Mouse (Mus musculus): ENCODE data around the gene Sertad2. TPM values are rescaled to one million over a fixed set of nuclear protein-coding genes. Genes with fewer than 3 reads are reported as not detected.

Gene Sertad2
- polyA plus RNA-seq, 1 experiment, result 36.4 TPM

DNA sequence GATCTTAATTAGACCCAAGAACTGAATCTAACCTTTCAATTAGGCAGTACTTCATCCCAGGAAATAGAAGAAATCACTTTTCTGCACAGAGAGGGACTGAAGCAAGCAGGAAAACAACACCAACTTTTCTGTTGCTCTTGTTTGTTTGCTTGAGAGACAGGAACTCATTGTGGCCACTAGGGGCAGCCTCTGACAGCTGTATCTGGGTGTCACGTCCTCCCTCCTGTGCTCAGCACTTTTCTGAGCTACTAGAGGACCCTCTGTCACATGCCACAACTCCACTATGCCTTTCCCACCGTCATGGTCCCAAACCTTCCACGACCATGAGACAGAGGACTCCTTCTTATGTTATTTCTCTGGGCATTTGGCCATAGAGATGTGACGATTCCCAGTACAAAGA is 118.6 kb downstream of the Sertad2 start:
- Histone ChIP-seq H3K4me3 (ENCODE audit: insufficient read depth, low read length) (no peak overlapping the region), H3K27ac (ENCODE audit: insufficient read depth, low read length) (no peak overlapping the region), H3K4me1 (ENCODE audit: control insufficient read depth, insufficient read depth, low read length) (no peaks in the 10 kb centered on the region)
- TF ChIP-seq CTCF (IDR thresholded peaks at IDR 0.05; ENCODE audit: borderline replicate concordance, insufficient read depth, low read length) (peak; percentile 36; the same call in 1 of the 2 replicates), POLR2A (IDR thresholded peaks at IDR 0.05; ENCODE audit: low read depth, low read length) (no peak)

DNA sequence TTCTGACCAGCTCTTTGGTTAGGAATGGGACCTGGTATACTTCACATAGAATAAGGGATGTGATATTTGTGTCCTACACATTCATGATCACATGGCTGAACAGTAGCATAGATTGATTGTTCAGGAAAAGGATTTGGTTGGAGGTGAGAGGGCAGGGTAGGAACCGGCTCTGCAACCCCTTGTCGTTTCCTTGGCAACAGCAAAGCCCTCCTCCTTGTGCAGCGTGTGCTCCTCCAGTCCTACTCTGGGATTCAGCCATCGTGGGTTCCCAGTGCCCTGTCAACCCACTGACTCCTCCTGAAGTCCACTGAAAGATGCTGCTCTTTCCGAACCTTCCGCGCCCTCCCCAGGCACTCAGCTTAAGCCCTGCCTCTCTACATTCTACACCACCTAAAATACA is 119.8 kb downstream of the Sertad2 start:
- TF ChIP-seq CTCF (IDR thresholded peaks at IDR 0.05; ENCODE audit: borderline replicate concordance, insufficient read depth, low read length) (no peak), POLR2A (IDR thresholded peaks at IDR 0.05; ENCODE audit: low read depth, low read length) (no peak)
- Histone ChIP-seq H3K27ac (ENCODE audit: insufficient read depth, low read length) (no peak overlapping the region), H3K4me1 (ENCODE audit: control insufficient read depth, insufficient read depth, low read length) (no peaks in the 10 kb centered on the region), H3K4me3 (ENCODE audit: insufficient read depth, low read length) (no peak overlapping the region)

DNA sequence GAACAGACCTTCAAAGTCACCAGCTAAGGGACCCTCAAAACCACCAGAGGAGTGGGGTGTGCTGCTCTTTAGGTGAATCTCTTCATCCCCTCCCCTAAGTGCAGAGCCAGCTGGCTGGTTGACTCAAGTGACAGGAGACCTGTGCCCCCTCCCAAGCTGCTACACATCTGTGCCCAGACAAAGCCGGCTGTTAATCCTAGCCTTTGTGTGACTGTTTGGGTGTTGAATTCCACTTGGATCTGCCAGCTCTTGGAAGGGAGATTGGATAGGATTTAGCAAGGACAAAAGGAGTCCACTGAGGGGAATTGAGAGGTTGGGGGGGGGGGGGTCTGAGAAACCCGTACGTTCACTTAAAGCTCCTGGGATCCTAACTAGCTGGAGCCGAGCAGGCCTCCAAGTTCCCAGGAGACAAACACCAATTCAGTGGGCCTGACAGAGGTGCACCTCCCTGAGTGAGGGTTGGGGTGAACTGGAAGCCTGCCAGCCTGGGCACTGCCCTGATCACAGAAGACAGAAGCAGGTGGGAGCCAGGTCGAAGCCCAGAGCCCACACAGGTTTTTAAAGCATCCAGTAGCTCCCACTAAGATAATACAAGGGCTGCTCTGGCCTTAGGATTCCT is 120.6 kb downstream of the Sertad2 start:
- Histone ChIP-seq H3K4me3 (ENCODE audit: insufficient read depth, low read length) (no peak overlapping the region), H3K27ac (ENCODE audit: insufficient read depth, low read length) (no peak overlapping the region), H3K4me1 (ENCODE audit: control insufficient read depth, insufficient read depth, low read length) (no peaks in the 10 kb centered on the region)
- TF ChIP-seq POLR2A (IDR thresholded peaks at IDR 0.05; ENCODE audit: low read depth, low read length) (no peak), CTCF (IDR thresholded peaks at IDR 0.05; ENCODE audit: borderline replicate concordance, insufficient read depth, low read length) (no peak)

DNA sequence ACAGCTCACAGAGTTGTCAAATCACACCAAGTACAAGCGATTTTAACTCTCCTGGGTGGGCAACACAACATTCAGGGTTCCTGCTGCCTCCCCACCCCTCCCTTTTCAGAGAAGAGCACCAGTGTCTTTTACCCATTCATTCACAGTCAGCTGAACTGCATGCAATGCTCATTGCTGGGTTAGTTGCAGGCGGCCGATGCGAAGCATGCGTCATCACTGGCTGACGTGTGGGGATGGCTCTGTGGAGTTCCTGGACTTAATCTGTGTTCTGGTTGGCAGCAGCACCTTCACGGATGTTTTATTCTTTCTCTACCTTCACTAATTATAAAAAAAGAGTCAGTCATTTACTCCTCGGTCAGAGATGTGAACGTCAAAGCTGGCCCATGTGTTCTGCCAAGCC is 121.8 kb downstream of the Sertad2 start:
- Histone ChIP-seq H3K27ac (ENCODE audit: insufficient read depth, low read length) (no peak overlapping the region), H3K4me1 (ENCODE audit: control insufficient read depth, insufficient read depth, low read length) (no peaks in the 10 kb centered on the region), H3K4me3 (ENCODE audit: insufficient read depth, low read length) (no peak overlapping the region)
- TF ChIP-seq POLR2A (IDR thresholded peaks at IDR 0.05; ENCODE audit: low read depth, low read length), result no peak
- TF ChIP-seq CTCF (IDR thresholded peaks at IDR 0.05; ENCODE audit: borderline replicate concordance, insufficient read depth, low read length), result no peak

DNA sequence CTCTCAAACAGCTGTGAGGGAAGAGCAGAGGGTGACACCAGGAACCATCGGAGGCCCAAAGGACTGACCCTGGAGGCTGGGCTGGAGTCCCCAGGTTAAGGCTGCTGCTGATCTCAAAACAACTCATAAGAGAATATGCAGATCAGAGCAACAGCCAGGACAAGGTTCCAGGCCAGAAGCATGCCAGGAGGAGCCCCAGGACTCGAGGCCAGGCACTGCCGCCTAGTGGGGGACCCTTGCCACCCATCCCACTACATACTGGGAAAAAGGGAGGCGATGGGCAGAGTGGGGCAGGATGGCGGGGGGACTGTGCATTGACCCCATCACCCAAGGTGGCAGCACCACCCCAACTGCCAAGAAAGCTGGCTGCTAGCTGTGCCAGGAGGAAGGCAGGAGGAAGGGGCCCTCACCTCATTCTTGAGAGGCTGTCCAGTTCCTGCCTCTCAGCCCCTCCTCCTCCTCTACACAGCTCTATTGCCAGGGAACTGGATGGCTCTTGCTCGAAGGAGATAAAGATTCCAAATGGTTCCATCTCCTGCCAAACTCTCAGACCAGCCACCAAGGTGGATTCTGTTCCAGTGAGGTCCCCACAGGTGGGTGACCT is 128.8 kb downstream of the Sertad2 start:
- Histone ChIP-seq H3K4me1 (ENCODE audit: control insufficient read depth, insufficient read depth, low read length) (no peaks in the 10 kb centered on the region), H3K27ac (ENCODE audit: insufficient read depth, low read length) (no peak overlapping the region), H3K4me3 (ENCODE audit: insufficient read depth, low read length) (no peak overlapping the region)
- TF ChIP-seq POLR2A (IDR thresholded peaks at IDR 0.05; ENCODE audit: low read depth, low read length) (no peak), CTCF (IDR thresholded peaks at IDR 0.05; ENCODE audit: borderline replicate concordance, insufficient read depth, low read length) (0 out of 2 replicates have a peak, but pooled peaks have one; percentile 27)

DNA sequence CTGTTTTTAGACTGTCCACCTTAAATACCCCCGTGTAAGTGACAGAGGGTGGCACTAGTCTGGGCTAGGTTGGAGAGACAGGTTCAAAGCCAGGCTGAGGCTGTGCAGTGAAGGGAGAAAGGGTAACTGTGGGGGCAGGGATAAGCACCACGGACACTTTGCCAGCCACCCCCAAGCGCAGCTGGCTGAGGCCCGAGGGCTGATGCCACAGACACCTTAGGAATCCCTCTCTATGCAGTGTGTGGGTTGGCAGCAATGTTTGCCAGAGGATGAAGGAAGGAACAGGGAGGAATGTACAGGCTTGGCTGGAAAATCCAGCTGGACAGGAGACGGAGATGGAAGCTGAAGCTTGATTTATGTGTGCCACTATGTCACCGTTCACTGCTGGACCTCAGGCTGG is 129.5 kb downstream of the Sertad2 start:
- H3K4me3 ChIP-seq (ENCODE audit: insufficient read depth, low read length), result no peak overlapping the region
- H3K27ac ChIP-seq (ENCODE audit: insufficient read depth, low read length), result no peak overlapping the region
- H3K4me1 ChIP-seq (ENCODE audit: control insufficient read depth, insufficient read depth, low read length), result no peaks in the 10 kb centered on the region
- TF ChIP-seq CTCF (IDR thresholded peaks at IDR 0.05; ENCODE audit: borderline replicate concordance, insufficient read depth, low read length) (no peak), POLR2A (IDR thresholded peaks at IDR 0.05; ENCODE audit: low read depth, low read length) (no peak)

DNA sequence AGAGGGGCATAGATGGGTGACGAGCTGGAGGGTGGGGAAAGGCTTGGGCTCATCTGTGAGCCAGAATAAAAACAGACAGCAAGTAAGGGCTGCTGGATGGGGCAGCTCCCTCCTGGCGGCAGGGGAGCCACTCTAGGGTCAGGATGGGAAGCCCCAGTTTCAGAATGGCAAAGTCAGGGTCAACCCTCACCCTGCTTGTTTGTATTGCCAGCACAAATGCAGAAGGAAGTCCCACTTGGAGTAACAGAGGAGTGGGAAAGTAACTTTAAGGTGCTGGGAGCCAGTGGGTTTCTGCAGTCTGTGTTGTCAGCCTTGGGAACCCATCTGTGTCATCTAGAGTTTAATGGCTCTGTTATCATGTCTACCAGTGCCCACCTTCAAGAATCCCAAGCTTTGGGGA is 136.3 kb downstream of the Sertad2 start:
- TF ChIP-seq POLR2A (IDR thresholded peaks at IDR 0.05; ENCODE audit: low read depth, low read length) (no peak), CTCF (IDR thresholded peaks at IDR 0.05; ENCODE audit: borderline replicate concordance, insufficient read depth, low read length) (no peak)
- Histone ChIP-seq H3K4me1 (ENCODE audit: control insufficient read depth, insufficient read depth, low read length) (no peaks in the 10 kb centered on the region), H3K27ac (ENCODE audit: insufficient read depth, low read length) (no peak overlapping the region)

DNA sequence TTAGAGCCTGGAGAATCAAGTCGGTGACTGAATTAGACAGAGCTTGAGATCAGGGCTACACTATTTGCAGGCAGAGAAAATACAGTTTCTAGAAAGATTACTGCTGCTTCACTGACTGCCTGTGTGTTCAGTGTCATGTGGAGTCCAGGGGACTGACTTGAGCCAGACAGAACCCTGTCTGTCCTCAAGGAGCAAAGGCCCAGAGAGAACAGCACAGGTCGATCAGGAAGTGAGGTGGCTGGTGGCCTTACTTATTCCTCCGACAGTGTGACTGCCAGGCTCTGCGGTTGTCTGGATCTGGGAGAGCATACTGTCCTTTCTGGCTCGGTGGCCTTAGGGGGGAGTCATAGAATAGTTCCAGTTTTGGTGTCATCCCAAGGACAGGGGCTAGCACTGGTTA is 137.7 kb downstream of the Sertad2 start:
- TF ChIP-seq POLR2A (IDR thresholded peaks at IDR 0.05; ENCODE audit: low read depth, low read length), result no peak
- Histone ChIP-seq H3K4me3 (ENCODE audit: insufficient read depth, low read length) (no peak overlapping the region), H3K27ac (ENCODE audit: insufficient read depth, low read length) (no peak overlapping the region), H3K4me1 (ENCODE audit: control insufficient read depth, insufficient read depth, low read length) (no peaks in the 10 kb centered on the region)

More for the DNA sequence above, 136.3 kb downstream of the Sertad2 start:
- no peak overlapping the region for H3K4me3 ChIP-seq (ENCODE audit: insufficient read depth, low read length)

DNA sequence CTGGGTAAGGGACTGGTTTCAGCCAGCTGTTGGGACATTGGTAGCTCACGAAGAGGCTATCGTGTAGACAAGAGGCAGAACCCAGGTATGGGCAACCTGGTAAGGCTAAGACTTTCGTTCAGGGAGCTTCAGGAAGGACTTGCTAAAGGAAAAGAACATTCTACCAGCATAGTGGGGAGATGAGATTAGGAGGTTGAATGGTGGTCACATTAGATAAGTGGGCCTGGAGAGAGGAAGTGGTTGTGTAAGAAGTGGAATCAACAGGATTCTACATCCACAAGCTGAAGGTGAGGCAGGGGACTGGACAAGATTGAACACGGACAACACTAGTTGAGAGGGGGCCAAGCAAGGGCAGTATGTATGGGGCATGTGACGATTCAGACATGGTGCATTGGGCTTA is 138.6 kb downstream of the Sertad2 start:
- Histone ChIP-seq H3K27ac (ENCODE audit: insufficient read depth, low read length) (no peak overlapping the region), H3K4me1 (ENCODE audit: control insufficient read depth, insufficient read depth, low read length) (no peaks in the 10 kb centered on the region), H3K4me3 (ENCODE audit: insufficient read depth, low read length) (no peak overlapping the region)
- TF ChIP-seq POLR2A (IDR thresholded peaks at IDR 0.05; ENCODE audit: low read depth, low read length) (no peak), CTCF (IDR thresholded peaks at IDR 0.05; ENCODE audit: borderline replicate concordance, insufficient read depth, low read length) (no peak)

DNA sequence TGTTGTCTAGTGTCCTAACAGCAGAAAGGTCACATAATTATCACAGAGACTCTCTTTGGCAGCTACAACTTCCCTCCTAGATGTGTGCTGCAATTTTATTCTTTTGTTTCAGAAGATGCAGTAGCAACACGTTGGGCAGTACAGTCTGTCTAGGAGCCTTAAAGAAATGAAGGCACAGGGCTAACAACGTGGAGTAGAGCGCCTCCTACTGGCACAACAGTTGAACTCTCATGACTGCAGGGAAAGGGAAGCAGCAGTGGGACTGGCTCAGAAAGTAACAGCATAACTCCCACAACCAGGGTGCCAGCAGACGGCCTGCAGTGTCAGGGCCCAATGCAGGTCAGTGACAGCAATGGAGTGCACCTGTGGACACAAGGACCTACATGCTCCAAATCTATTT is 147.9 kb downstream of the Sertad2 start:
- TF ChIP-seq CTCF (IDR thresholded peaks at IDR 0.05; ENCODE audit: borderline replicate concordance, insufficient read depth, low read length), result peak; percentile 73; the same call in 1 of the 2 replicates
- no peak for TF ChIP-seq POLR2A (IDR thresholded peaks at IDR 0.05; ENCODE audit: low read depth, low read length)
- H3K4me1 ChIP-seq (ENCODE audit: control insufficient read depth, insufficient read depth, low read length), result no peaks in the 10 kb centered on the region

More for the DNA sequence above, 147.9 kb downstream of the Sertad2 start:
- H3K27ac ChIP-seq (ENCODE audit: insufficient read depth, low read length), result no peak overlapping the region
- no peak overlapping the region for H3K4me3 ChIP-seq (ENCODE audit: insufficient read depth, low read length)

Other genes with a start within 250 kb of the Sertad2 start
- gene Slc1a4, start 210.5 kb upstream of the Sertad2 start, polyA plus RNA-seq (2011; ENCODE audit: insufficient read length, low read depth, missing spikeins), result 45.2 and 61.5 TPM in 2 replicates
- 37.9 and 41.8 TPM in 2 replicates for gene Aftph, start 198.3 kb downstream of the Sertad2 start, polyA plus RNA-seq (2011; ENCODE audit: insufficient read length, low read depth, missing spikeins)

Measured in embryonic fibroblast, embryonic 13.5 days (primary cell).